Mouse (Mus musculus) liver, adult (tissue): Measurements from ENCODE around the gene Galnt18.

ENCODE experiments used
- GATA4 ChIP-seq: IDR thresholded peaks from 2 replicates; pipeline ENCODE4 v1.6.1; 2014; ENCODE audit warnings: mild to moderate bottlenecking, low read length; ENCODE audit not compliant: insufficient replicate concordance

Gene Galnt18

DNA sequence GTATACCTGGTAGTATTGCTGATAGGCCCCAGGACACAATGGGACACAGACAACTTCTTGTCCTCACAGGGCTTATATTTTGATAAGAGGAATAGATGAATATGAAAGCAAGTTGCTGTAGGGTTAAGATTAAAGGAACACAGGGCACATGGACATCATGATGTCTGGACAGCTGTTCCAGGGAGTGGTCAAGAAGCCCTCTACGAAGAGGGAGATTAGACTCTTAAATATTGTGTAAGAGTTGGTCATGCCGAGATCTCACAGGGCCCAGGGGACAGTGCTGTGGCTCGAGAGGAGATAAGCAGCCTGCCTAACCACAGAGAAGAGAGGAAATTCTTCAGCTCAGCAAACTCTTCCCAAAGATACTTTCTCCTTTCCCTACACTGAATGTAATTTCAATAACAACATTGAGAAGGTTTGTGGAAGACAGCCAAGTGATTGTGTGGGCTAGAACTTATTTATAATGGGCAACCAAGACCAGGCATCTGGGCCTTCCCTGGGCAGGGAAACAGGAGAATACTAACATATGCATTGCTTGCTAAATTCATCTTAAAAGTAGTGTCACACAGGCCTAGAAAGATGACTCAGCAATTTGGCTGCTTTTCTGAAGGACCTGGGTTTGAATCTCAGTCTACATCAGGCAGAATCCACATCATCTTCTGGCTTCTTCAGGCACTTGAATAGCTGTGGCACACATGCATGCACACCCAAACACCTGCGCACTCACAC is 178.3 kb downstream of the Galnt18 start:
- no peak for TF ChIP-seq GATA4

DNA sequence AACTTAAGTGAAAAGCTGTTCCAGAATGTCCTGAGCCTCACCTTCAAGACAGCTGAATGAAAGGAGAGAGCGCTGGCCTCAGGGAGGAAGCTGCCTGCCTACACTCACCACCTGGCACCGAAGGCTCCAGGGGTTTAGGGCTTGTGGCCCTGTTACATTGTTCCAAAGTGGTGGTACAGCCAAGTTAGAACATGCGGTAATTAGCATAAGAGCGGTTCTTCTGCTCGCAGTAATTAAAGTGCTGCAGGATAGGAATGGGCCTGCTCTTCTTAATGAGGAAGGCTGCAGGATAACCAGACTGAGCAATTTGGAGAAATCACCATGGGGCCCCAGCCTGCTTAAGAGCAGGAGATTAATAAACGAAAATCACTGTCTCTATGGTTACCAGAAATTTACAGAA is 179.0 kb downstream of the Galnt18 start:
- TF ChIP-seq GATA4, result no peak

DNA sequence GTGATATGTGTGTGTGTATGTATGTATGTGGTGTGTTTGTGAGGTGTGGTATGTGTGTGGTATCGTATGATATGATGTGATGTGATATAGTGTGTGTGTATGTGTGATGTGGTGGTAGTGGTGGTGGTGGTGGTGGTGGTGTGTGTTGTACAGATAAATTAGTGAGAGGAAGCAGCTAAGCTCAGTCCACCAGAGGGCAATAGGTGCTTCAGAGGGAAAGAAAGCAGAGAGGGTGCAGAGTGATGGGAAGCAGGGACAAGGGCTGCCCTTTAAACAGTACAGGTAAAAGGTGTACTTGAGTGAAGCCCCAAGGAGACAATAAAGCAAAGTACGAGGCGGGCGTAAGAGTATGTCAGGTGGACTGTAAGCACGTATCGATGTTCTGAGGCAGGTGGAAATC is 186.1 kb downstream of the Galnt18 start:
- TF ChIP-seq GATA4, result no peak

DNA sequence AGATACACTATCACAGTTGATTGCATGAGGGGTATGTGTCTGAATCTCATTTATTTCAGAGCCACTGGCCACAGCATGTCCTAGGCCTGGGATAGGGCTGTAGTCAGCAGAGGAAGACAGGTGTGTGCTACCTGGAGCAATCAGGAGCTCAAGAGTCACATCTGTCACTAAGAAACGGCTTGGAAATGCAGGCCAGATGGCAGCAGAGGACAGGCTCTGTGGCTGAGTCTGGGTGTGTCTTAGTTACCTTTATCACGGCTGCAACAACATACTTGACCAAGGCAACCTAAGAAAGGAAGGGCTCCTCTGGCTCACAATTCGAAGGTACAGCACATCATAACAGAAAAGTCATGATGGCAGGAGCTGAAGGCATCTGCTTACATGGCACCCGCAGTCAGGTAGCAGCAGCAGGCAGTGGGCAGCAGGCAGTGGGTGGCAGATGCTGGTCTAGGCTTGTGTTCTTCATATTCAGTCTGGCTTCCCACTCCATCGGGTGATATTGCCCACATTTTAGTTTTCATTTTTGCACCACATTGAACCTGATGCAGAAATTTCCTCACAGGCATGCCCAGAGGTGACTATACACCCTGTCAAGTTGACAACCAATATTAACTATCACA is 190.2 kb downstream of the Galnt18 start:
- no peak for TF ChIP-seq GATA4

DNA sequence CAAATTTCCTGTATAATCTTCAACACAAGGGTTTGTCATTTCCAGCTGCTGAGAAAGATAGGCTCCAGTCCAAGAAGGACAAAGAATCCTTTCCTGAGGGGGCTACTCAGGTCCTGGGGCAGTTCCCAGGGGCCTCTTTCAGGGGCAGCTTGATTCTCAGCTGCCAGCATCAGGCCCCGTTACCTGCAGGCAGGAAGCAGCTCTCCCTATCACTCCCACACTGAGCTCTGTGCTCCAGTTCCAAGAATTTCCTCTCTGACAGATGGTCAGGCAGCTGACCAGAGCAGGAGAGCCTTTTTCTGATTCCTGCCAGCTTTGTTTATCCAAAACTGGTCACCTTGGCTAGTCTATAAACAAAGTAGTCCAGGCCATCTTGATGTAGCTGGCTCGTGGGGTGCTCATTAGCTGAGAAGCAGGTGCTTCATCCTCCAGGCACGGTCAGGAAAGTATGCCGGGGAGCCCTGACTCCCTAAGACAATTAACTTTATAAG is 191.4 kb downstream of the Galnt18 start:
- peak; percentile 19; the same call in 1 of the 2 replicates for TF ChIP-seq GATA4

DNA sequence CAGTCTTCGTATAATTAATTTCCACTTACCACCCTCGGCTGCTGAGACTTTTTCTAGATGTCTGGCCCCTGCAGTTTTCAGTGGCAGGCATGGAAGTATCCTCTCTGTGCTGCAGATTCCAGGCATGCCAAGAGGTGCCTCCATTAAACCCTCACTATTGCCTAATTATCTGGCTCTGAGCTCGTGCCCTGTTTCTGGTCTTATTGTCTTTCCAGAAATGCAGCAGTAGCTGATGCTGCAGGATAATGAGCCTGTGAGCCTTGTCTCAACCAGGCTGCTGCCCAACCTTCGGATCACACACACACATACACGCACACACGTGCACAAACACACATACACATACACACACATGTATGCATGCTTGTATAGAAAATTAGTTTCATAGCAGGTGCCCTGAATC is 199.2 kb downstream of the Galnt18 start:
- TF ChIP-seq GATA4, result no peak

DNA sequence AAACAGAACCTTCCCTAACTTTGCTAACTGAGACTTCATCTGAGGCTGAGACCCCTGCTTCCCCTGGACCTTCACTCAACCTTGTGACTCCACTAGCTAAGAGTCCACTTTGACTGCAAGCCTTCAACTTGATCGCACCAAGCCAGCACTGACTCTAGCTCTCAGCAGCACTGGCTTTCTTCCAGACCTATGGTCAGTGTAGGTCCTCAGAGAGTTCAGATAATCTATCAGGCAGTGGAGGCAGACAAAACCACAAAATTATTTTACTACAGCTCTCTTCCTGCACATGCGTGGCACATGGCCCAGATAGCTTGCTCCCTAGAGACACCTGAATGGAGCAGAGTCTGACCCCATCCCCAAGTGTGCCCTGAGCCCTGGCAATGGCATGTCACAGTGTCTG is 204.7 kb downstream of the Galnt18 start:
- TF ChIP-seq GATA4, result no peak

DNA sequence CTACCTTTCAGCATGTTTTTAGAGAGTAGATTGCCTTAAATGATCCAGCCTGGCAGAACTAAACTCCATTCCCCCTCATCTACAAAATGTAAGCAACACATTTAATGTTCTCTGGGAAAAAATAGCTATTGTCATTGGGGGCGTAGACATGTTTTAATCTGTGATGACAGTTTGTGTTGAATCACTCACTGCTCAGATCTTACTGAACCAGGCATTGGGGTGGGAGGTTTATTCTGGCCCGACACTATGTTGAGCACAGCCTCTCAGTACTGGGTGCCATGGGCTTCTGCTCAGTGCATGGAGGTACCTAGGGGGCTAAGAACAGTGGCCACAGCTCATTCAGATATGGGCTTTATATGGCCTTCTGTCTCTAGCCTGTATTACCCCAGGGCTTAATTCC is 207.4 kb downstream of the Galnt18 start:
- no peak for TF ChIP-seq GATA4

DNA sequence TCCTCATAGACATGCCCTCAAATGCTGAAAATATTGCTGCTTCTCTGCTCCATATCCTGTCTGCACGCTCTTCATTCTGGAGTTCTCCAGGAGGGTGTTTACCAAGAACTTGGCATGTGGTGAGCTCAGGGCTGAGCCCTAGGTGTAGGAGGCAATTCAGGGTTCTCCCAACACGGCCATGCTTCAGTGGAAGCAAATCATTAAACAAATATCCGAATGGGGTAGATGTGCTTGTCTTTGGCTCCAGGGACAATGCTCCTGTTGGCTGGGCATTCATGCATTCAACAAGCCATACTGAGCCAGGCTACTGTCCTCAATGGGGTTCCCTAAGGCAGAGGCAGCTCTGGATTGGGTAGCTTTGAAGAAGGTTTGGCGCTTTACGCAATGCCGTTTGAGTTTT is 212.9 kb downstream of the Galnt18 start:
- no peak for TF ChIP-seq GATA4

DNA sequence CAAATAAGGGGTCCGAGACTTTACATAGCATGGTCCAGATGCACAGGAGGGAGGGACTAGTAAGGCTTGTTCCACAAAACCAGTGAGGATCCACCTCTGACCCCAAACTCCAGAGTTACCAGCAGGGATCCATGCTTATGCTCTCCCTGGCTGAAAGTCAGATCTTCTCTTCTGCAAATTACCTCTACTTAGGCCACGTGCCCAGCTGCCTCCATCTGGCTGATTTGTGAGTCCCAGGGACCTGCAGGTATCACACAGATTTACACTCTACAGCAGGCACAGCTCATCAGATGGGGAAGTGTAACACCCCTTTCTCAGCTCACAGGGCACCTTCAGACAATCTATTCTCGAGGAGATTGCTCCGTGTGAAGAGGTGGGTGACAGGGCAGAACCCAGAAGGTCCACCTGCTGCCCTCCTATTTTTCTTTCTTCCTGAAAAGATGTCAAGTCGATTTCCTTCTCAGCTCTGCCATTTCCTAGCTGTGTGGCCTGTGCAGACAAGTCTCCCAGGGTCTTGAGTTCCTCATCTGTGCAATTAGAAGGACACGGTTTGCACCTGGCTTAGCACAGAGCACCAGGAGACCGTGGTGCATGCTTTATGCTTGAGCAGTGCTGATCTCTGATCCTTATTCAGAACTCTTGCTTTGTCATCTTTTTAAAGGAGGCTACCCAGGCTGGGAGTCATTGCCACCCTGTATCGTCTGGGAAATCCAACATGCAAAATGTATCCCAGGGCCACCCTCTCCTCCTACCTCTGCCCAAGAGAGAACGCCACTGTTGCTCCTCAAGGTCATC is 216.3 kb downstream of the Galnt18 start:
- no peak for TF ChIP-seq GATA4

DNA sequence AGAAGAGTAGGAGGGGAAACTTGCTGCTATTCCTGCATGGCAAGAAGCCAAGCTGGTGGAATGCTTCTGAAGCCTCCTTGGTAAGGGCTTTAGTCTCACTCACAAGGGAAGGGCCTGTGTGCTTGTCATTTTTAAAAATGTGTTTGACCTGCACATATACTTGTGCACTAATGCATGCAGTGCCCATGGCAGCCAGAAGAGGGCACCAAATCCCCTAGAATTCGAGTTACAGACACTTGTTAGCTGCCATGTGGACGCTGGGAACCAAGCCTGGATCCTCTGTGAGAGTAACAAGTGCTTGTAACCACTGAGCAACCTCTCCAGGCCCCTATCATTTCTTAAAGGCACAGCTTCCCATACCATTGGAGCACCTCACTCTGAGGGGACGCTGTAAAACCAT is 219.7 kb downstream of the Galnt18 start:
- TF ChIP-seq GATA4, result no peak

DNA sequence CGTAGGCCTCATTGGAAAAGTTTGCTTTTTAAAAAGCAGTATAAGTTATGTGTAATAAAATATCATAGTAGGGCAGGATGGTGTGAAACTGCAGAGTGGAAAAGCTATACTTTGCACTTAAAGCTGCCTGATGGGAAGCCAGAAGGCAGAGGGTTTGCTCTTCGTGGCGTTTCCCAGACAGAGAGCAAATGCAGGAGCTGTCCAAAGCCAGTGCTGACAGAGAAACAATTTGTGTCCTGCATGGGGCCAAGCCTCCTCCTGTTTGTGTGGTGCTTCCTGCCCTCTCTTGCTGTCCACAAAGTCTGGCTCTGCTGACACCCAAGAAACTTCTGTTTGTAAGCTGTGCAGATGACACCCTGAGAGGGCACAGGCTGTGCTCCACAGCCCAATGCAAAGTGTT is 220.8 kb downstream of the Galnt18 start:
- TF ChIP-seq GATA4, result no peak

DNA sequence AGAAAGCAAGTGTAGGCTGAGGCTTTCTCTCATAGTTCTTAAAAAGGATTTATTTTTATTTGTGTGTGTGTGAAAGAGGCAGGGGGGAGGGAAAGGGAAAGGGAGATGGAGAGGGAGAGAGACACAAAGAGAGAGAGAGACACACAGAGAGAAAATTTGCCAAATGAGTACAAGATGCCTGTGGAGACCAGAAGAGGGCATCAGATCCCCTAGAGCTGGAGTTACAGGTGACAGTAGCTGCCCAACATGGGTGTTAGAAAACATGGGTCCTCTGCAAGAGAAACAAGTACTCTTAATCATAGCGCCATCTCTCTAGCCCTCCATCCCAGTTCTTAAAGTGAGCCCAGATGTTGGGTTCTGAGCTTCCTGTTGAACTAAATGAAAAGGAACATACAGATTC is 228.8 kb downstream of the Galnt18 start:
- no peak for TF ChIP-seq GATA4

DNA sequence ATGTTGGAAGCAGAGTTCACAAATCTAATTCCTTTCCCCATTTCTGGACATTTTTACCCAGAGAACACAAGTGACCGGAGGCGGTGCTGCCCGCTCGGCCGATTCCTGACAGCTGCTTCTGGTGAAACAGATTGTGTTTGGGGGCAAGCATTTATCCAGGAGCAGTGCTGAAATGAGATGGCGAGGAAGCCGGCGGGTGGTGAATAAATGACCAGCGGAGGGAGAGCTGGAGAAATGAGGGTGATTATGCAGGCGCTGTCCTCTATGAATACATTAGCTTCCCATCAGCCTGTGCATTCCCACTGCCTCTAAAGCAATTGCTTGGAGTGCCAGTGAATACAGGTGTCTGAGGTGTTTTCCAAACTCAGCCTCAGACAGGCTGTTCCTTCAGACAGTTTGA is 232.7 kb downstream of the Galnt18 start:
- TF ChIP-seq GATA4, result no peak

DNA sequence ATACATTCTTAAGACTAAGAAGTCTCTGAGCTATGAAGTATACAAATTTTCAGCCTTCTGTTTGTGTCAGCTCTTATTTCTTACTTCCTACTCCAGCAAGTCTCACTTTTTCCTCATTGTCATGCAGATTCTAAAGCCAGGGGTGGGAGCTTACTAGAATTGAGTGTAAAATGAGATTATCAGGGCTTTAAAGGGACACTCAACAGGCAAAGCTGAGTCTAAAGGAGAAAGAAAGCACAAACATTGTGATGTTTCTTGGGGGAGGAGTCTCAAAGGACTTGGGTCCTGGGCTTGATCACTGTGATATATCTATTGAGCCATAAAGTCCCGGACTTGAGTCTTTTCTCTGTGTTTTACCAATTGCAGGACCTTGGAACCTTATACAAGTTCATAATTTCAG is 234.2 kb downstream of the Galnt18 start:
- TF ChIP-seq GATA4, result no peak

DNA sequence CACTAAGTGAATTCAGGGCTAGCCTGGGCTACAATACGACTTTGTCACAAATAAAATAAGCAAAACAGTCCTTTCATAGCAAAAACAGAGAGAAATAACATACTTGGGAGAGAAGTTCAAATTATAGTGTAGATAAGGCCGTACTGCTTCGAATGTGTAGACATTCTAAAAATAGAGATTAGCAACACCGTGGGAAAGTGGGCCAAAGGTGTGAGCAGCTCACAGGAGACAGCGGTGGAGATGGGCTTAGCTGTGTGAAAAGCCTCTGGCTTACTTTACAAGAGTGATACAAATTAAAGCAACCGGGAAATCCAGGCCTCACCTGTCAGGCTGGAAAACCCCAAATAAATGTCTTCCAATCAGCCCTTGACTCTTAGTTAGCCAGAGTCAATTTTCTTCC is 241.8 kb downstream of the Galnt18 start:
- TF ChIP-seq GATA4, result no peak
